Mouse (Mus musculus) urinary bladder, postnatal 36 days (tissue): ENCODE results near the gene Umps.

Experiments
- DNase-seq, 2 experiments: peaks; one replicate each; pipeline ENCODE4 v3.0.0; 2022; ENCODE audit warnings: low spot score in 2 of 2, mixed read lengths in 1 of 2

Umps gene

DNA sequence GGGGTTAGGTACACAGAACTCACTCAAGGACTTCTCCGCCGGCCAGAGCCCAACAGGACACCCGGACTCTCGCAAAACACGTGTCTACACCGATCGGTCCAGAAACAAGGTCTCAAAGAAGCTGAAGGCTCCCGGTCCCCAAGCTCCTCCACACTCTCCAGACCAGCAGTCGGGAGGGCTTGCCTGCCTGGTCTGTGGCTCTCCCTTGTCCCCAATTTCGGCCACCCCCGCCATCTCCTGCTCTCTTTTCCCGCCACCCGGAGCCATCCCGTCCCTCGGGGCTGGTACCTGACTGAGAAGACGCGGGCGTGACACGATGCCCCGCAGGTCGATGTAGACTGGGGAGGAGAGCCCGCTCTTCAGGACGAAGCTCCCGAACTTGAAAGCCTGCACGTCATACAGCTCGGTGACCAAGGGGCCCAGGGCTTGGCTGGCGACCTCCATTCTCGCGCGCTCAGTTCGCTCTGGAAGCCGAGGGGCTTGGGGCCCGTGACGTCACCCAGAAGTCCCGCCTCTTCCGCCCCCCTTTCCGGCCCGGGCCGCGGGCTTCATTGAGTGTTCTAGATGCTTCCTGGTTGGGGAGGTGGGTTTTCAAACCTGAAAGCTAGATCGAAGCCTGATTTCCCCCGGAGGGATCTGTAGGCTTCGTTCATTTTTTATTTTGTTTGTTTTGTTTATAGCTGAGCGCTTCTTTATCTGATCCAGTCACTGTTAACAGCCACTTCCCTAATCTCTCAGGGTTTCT lies at the start of gene Umps:
Umps (minus strand) TSS at position 501 of the 745 bp plus-strand sequence.
- DNase-seq: peak; percentile 82 to 83

DNA sequence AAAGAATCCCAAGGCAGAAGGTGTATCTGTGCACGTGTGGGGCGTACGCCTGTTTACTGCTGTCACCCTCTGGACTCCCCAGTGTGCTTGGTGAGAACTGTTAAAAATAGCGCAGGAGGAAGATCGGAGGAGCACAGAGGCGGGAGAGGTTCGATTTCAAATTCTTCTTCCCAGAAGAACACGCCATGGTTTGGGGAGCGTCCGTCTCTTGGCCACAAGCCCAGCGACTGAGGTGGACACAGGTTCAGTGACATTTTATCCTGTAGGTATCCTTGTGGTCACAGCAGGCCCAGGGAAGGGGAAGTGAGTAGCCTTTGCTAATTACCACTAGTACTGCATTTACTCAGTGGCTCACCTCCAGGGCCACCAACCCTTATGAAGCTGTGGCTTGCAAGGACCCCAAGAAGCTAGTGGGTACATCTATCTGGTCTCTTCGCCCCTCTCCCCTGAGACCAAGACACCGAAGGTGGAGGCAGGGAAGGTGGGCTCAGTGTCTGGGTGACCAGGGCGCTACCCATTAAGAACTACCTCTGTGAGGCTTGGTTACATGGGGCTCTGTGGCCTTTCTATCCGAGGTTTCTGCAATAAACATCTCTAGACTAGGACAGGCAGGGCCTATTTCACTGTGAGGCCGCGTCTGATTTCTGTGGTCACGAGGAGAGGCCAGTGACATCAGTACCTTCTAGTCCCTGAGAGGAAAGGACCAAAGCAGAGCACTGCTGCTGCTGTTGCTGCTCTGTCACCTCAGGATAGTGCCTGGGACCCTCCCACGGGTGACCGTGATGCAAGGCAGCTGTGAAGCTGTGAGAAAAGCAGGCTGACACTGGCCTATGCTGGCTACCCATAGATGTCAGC lies 45.4 kb upstream of the Umps start:
- DNase-seq: no peak

DNA sequence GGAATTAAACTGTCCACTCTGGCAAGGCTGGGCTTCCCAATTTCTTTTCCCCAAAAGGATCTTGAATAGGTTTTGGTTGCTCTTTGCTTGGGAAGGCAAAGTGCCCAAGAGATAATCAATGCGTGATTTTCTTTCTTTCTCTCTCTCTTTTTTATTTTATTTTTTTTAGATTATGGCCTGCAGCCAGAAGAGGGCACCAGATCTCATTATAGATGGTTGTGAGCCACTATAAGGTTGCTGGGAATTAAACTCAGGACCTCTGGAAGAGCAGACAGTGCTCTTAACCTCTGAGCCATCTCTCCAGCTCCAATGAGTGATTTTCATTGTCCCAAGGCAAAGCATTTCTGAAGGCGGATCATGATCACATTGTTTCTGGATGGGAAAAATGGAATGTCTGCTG lies 42.7 kb upstream of the Umps start:
- DNase-seq: no peak

DNA sequence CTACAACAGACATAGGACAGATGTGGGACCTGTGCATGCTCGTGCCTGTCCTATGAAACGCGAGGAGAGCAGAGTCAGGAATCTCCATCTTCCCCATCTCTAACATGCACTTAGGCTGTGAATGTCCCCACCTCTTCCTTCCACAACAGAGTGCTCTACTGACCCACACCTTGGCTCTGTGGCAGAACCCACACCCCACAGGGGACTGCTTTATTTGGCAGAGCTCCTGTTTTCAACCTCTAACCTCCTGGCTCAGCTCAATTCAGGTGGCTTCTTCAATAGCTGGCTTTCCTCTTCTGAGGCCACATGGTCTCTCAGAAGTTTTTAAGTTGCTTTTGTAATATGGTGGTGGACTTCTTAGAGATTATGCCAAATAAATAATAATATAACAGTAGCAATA lies 39.1 kb upstream of the Umps start:
- no peak for DNase-seq

DNA sequence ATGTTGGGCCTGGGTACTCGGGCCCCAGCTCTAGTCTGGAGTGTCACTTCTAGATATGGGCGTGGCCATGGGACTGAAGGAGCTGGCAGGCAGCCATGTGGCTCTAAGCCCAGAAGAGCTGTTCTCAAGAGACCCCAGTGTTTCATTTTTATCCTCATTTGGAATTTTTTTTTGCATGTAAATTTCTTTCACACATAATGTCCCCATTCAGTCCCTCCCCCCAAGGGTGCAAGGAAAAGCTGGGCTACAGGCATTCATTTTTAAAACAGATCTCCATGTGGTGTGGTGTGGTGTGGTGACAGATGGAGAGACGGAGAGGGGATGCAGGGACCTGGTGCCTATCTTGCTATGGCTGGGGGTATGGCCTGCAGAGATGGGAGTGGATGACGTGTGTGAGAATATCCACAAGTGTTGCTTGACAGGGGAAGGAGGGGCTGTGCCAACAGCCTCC lies 37.3 kb upstream of the Umps start:
- DNase-seq: no peak

DNA sequence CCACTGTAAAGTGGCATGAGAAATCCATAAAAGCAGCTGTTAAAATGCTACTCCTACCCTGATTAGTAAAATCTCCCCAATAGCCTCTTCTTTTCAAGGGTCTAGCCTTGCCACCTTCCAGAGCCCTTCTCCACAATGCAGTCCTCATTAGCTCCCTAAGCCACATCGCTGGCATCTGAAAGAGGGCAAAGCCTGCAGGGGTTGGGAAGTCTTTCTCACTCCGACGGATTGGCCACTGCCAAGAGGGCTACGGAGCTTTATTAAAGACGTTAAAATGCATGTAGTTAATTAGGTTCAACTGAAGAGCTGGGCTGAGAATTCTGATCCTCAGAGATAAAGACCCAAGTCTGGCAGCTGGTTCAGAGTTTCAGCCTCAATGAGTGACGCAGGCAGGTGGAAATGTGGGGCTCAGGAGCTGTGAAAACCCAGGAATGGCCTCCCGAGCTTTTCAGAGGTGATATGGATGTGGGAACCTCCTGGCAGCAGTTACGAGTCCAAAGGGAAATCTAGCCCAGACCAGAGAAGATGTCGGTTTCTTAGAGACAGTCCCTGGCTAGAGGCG lies 36.8 kb upstream of the Umps start:
- no peak for DNase-seq

DNA sequence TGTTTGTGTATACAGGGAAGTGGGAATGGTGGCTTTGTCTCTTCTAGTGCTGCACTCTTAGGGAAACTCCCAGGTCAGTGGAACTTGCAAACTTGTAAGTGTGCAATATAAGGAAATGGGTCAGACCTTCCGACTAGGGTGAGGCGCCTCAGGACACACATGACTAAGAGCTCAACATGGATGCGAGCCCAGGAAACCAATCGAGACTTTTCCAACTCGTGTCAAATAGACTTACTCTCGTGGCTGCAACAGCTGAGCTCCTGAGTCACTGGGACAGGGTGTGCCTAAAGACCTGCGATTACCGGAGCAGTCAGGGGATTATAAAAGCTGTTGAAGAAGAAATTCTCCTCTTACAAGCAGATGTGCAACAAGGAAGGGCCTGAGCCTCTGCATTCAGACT lies 33.9 kb upstream of the Umps start:
- DNase-seq: peak; percentile 31 to 32

DNA sequence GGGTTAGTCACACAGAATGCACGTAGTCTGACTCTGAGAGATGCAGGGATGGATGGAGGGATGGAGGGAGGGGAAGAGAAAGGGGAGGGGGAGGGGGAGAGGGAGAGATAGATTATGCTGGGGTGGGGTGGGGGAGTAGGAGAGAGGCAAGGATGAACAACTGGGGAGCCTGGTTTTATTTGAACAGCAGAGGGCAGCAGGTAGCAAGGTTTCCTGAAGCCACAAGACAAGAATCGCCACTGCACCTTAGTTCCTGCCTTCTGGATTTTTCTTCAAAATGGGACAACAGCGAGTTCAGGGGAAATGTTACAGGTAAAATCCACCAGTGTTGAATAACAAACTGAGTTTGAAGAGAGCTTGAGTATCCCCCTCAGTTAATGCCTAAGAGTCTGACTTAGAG lies 32.5 kb upstream of the Umps start:
- peak; percentile 29 to 37 for DNase-seq

DNA sequence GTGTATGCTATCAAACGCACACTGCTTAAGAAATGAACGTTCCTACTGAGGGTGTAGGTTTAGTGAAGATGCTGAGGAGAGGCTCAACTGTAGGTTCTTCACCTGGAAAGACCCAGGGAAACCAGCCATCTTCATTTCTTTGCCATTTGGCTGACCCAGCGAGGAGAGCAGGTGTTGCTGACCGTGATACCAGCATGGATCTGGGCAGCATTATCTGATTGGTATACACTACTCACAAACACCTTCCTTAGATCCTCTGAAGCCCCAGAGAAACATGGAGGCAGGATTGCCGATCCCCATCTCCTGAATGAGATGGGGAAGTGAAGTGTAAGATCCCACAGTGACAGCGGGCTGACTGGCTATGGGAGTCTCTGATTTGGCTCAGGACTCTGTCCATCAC lies 31.2 kb upstream of the Umps start:
- no peak for DNase-seq

DNA sequence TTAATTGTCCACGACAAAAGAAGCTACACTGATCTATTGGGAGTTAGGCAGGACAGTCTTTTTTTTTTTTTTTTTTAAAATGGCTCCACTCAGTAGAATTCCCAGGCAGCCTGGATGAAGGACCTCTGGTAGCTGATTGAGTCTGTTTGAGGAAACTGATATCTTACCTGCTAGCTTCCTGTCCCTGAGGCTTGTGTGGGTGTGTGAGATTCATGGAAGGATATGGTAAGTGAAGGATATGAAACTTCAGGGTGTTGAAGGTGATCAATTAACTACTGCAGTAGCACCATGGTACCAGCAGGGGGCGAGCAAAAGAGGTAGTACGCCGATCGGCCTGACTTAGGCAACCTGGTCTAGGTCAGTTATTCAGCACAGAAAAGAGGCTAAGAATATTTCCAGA lies 29.2 kb upstream of the Umps start:
- peak in 1 of 2 experiments; percentile 38 for DNase-seq

DNA sequence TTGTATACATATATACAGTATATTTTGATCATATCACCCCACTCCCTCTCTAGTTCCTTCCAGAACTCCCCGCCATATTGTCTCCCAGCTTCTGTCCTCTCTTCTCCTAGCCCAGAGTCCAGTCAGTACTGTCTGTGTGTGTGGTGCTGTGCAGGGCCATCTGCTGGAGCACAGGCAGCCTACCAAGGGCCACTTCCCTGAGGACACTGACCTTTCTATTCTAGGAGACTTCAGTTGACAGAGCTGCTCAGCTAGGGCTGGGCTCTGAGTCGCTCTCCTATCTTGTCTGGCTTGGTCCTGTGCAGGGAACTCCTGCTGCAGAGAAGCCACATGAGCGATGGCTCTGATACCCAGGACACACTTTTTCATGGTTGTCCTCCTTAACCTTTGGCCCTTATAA lies 28.7 kb upstream of the Umps start:
- DNase-seq: no peak

DNA sequence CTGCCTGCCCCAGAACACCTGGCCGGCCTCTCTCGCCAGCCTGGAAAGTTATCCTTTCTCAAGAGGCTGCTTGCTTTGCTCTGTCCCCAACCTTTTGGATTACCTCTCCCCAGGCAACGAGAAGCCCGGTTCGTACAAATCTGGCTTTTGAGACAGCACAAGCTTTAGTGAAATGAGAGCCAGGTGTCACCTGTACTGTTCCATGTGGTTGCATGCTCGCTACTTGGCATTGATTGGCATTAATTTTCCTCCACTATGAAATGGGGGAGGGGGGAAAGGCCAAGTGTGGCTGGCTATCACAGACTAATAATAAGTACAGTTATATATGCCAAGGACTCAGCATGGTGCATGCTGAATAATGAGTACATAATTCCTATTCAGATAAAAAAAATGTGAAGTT lies 27.5 kb upstream of the Umps start:
- DNase-seq: no peak

DNA sequence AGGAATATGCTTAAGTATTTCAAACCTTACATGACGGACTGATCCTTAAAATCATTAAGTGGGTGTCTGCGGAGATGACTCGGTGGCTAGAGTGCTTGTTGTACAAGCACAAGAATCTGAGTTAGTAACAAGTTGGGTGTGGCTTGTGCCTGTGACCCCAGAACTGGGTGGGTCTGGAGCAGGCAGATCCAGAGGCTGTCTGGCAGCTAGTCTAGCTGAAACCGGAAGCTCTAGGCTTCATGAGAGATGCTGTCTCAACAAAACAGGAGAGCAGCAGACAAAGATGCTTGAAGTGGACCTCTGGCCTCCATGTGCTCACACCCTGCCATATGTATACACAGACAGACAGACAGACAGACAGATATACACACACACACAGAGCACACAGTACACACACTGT lies 23.9 kb upstream of the Umps start:
- DNase-seq: no peak

DNA sequence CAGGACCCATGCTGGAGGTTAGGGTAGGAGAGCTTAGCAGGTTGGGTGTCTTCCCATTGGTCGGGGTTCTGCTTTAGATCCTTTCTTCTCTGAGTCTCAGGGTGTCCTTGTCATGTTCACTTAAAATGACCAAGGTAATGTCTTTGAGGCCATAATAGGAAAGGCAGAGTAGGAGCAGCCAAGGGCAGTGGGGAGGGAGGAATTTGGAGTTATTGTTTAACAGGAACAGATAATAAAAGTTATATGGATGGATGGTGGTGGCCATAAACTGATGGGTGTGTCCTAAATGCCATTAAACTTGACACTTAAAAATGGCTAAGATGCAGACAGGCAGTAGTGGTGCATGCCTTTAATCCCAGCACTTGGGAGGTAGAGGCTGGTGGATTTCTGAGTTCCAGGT lies 22.3 kb upstream of the Umps start:
- DNase-seq: no peak

DNA sequence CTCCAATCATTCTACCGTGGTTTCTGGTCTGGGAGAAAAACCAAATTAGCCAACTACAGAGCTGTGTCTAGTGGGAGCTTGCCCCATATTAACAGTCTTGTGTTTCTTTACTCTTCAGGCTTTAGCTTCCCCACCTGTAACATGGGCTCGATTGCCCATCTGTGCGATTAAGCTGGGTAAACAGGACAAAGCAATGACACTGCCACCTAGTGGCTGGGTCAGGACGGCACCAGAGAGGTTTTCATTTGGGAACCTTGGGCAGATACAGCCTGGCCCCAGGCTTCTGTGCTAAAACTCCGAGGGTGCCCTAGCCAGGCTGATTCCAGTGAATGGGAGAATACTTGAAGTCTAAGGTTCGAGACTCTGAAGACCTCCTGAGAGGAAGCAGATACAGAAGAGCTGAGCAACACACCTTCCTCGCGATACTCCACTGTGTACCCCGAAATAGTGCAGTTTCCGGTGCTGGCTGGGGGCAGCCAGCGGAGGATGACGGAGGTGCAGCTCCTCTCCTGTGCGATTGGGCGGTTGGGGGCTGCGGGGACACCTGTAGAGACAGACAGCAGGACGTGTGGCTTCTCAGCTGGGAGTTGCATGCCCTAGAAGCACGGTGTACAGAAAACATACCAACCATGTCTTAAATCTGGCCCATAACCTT lies 21.6 kb upstream of the Umps start:
- peak; percentile 29 to 55 for DNase-seq

DNA sequence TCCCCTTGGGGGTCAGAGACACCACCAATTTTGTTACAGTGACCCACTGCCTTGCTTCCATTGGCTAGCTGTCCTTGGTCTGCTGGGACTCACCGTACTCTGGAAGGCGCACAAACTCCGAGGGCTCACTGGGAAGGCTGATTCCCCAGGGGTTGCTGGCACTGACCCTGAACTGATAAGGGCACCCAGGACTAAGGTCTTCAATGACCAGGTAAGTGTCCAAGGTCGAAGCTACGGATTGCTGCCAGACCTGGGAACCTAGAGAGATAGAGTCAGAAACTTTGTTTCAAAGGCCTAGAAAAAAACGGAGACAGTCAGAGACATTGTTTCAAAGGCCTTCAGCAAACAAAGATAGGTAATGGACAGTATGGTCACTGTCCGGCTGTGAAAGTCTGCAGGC lies 20.2 kb upstream of the Umps start:
- no peak for DNase-seq

DNA sequence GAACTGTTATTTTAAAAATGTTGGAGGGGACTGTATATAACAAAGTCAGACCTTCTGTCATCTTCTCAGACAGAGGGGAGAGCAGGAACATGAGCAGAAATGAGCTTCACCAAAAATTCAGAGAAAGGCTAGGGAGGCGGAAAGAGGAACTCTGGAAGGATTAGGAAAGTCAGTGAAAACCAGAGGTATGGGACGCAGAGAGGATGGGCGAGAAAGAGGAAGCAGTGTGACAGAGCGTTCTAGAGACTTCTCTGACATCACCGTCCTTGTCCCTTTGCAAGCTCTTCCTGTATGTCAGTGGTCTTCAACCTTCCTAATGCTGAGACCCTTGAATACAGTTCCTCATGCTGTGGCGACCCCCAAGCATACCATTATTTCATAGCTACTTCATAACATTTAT lies 18.5 kb upstream of the Umps start:
- no peak for DNase-seq

DNA sequence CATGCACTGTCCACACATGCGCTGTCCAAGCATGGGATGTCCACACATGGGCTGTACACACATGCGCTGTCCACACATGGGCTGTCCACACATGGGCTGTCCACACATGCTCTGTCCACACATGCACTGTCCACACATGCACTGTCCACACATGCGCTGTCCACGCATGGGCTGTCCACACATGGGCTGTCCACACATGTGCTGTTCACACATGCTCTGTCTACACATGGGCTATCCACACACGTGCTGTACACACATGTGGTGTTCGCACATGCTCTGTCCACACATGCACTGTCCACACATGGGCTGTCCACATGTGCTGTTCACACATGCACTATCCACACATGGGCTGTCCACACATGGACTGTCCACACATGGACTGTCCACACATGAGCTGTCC lies 16.9 kb upstream of the Umps start:
- DNase-seq: no peak

DNA sequence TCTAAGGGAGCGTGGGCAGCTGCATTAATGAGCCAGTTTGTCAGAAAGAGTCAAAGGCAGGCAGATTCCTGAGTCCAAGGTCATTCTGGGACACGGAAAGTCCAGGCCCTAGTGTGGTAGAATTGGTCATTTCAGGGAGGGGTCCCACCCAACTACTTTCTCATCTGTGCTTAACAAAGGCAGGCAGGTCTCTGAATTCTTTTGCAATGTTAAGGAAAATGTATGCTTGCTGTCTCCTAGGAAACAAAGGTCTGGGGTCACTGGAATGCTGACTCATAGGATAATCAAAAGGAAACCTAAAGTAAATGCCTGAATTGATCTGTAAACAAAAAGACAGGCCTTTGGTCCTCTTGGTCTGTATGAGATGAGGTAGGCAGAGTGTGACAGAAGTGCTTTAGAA lies 13.0 kb upstream of the Umps start:
- no peak for DNase-seq

DNA sequence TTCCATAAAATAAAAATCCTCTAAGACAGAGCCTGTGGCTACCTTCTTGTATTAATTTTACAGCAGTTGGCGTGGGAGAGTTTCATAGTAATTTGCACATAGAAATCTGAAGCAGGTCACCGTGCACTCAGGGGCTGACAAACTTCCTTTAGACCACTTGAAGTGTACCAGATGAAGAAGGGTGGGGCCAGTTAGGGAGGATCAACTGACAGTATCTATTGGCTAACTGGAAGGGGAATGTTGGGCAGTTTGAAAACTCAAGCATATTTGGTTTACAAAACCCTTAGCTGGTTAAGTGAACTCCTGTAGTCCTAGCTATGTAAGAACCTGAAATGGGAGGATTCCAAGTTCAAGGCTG lies 424 bp upstream of the Umps start:
- no peak for DNase-seq

DNA sequence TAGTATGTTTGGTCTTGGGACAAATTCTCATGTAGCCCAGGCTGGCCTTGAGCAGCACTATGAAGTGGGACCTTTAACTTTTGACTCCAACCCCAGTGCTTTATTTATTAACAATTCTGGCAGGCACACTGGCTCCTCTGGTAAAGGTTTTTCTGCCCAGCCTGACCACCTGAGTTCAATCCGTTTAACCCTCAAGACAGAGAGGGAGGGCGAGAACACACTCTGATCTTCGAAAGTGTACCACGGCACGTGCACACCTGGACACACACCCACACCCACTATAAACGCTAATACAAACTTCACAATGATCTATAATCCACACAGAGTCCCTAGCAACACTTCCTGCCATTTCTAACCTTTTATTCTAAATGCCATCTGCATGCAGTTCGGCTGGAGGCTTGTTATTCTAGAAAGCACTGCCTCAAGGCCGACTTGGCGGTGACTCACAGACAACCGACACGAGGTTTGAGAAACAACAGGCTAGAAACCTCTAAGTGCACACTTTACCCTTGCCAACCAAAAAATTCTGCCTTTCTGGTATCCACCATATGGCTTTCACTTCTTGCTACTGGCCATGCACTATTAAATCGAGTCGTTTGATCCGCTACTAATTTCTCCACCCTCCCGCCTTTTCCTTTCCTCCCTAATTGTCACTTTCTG lies 830 bp downstream of the Umps start:
- no peak for DNase-seq

DNA sequence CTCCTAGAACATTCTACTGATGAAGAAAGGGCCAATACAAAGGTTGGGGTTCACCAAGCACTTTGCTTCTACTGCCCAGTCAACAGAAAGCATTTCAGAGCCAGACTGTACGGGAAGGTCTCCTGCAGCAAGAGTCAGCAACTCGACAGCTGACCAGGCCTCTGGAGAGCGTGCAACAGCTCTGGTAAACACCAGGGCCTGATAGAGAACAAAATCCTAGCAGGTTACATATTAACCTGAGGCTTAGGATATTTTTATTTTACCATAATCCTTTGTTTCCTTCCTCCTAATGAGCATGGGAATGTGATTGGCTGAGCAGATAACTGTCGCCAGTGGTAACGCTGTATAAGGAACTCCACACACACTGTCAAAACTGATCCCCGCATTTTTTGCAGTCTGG lies 3.3 kb downstream of the Umps start:
- DNase-seq: no peak
